Mouse (Mus musculus): ENCODE measurements around the gene Rundc1. TPM values are rescaled to one million over a fixed set of nuclear protein-coding genes. Genes with fewer than 3 reads are reported as not detected.
"Not testable (repeated sequence)": the region's sequence is repeated elsewhere in the genome, so short reads cannot be mapped to it uniquely, and the experiment has no call there.

Gene Rundc1
- total RNA-seq, 2 experiments from 2014 or later = 5.1 to 6.2 TPM

- peak; percentile 27; the same call in 1 of the 2 replicates for ATAC-seq (replicated peaks; ENCODE audit: low FRiP score, low TSS enrichment, poor library complexity, severe bottlenecking)
Measured at GRCm38 (mm10) chr11:101462583-101463440, 37.9 kb downstream of the Rundc1 start.

- ATAC-seq (replicated peaks; ENCODE audit: low FRiP score, low TSS enrichment, poor library complexity, severe bottlenecking) = no peak
Measured at GRCm38 (mm10) chr11:101464211-101465100, 39.6 kb downstream of the Rundc1 start, which contains the start of gene Rnd2. Gene Rnd2, plus strand, starts transcription at chr11:101464999.

- ATAC-seq (replicated peaks; ENCODE audit: low FRiP score, low TSS enrichment, poor library complexity, severe bottlenecking) = peak; percentile 15; the same call in 1 of the 2 replicates
Measured at GRCm38 (mm10) chr11:101465101-101465868, 40.4 kb downstream of the Rundc1 start.

GRCm38 (mm10) chr11:101465869-101466551 is 41.1 kb downstream of the Rundc1 start, which contains the start of gene Vat1:
Gene Vat1, minus strand, starts transcription at chr11:101466230.
- ATAC-seq (replicated peaks; ENCODE audit: low FRiP score, low TSS enrichment, poor library complexity, severe bottlenecking) = 0 out of 2 replicates have a peak, but pooled peaks have one; percentile 23

GRCm38 (mm10) chr11:101466552-101466950 is 41.7 kb downstream of the Rundc1 start:
- not testable (repeated sequence) for ATAC-seq (replicated peaks; ENCODE audit: low FRiP score, low TSS enrichment, poor library complexity, severe bottlenecking)

- ATAC-seq (replicated peaks; ENCODE audit: low FRiP score, low TSS enrichment, poor library complexity, severe bottlenecking) = peak; percentile 34
Measured at GRCm38 (mm10) chr11:101467477-101468262, 42.8 kb downstream of the Rundc1 start.

GRCm38 (mm10) chr11:101468263-101468688 is 43.4 kb downstream of the Rundc1 start:
- no peak for ATAC-seq (replicated peaks; ENCODE audit: low FRiP score, low TSS enrichment, poor library complexity, severe bottlenecking)

- no peak for ATAC-seq (replicated peaks; ENCODE audit: low FRiP score, low TSS enrichment, poor library complexity, severe bottlenecking)
Measured at GRCm38 (mm10) chr11:101468731-101469130, 43.8 kb downstream of the Rundc1 start.

GRCm38 (mm10) chr11:101469155-101469554 is 44.3 kb downstream of the Rundc1 start:
- ATAC-seq (replicated peaks; ENCODE audit: low FRiP score, low TSS enrichment, poor library complexity, severe bottlenecking) = no peak

GRCm38 (mm10) chr11:101470206-101470605 is 45.3 kb downstream of the Rundc1 start:
- ATAC-seq (replicated peaks; ENCODE audit: low FRiP score, low TSS enrichment, poor library complexity, severe bottlenecking) = no peak

GRCm38 (mm10) chr11:101471926-101472325 is 47.0 kb downstream of the Rundc1 start:
- no peak for ATAC-seq (replicated peaks; ENCODE audit: low FRiP score, low TSS enrichment, poor library complexity, severe bottlenecking)

GRCm38 (mm10) chr11:101472336-101472735 is 47.5 kb downstream of the Rundc1 start:
- ATAC-seq (replicated peaks; ENCODE audit: low FRiP score, low TSS enrichment, poor library complexity, severe bottlenecking) = no peak

GRCm38 (mm10) chr11:101473686-101474085 is 48.8 kb downstream of the Rundc1 start:
- not testable (repeated sequence) for ATAC-seq (replicated peaks; ENCODE audit: low FRiP score, low TSS enrichment, poor library complexity, severe bottlenecking)

GRCm38 (mm10) chr11:101474298-101474697 is 49.4 kb downstream of the Rundc1 start:
- no peak for ATAC-seq (replicated peaks; ENCODE audit: low FRiP score, low TSS enrichment, poor library complexity, severe bottlenecking)

- not testable (repeated sequence) for ATAC-seq (replicated peaks; ENCODE audit: low FRiP score, low TSS enrichment, poor library complexity, severe bottlenecking)
Measured at GRCm38 (mm10) chr11:101476361-101476760, 51.5 kb downstream of the Rundc1 start.

GRCm38 (mm10) chr11:101477194-101477551 is 52.3 kb downstream of the Rundc1 start:
- ATAC-seq (replicated peaks; ENCODE audit: low FRiP score, low TSS enrichment, poor library complexity, severe bottlenecking) = no peak

GRCm38 (mm10) chr11:101477552-101478211 is 52.8 kb downstream of the Rundc1 start:
- ATAC-seq (replicated peaks; ENCODE audit: low FRiP score, low TSS enrichment, poor library complexity, severe bottlenecking) = no peak
